Mouse (Mus musculus) liver, adult 2 months (tissue): ENCODE data around the gene Sema6d. TPM values are rescaled to one million over a fixed set of nuclear protein-coding genes. Genes with fewer than 3 reads are reported as not detected.
A peak's percentile ranks its signal among the peaks of the same experiment; 100 is the strongest.

Source experiments
- DNase-seq: peaks from one replicate; pipeline ENCODE4 v3.0.0-alpha.2; 2011; ENCODE audit warnings: low read depth, low spot score; ENCODE audit errors: extremely low read depth
- H3K27ac ChIP-seq: fragments of 200-500 bp; replicated peaks from 2 replicates; pipeline ENCODE4 v1.5.1; 2012; ENCODE audit warnings: low read depth, mild to moderate bottlenecking, control low read depth, inconsistent platforms, low read length; ENCODE audit not compliant: insufficient read depth
- H3K27me3 ChIP-seq: fragments of 200-500 bp; 2 replicates; pipeline ENCODE4 v1.6.1; 2012; ENCODE audit warnings: mild to moderate bottlenecking, moderate library complexity, low read length, inconsistent platforms; ENCODE audit not compliant: control insufficient read depth, insufficient read depth
- H3K36me3 ChIP-seq: fragments of 200-500 bp; 2 replicates; pipeline ENCODE4 v1.6.1; 2012; ENCODE audit warnings: low read length, inconsistent platforms; ENCODE audit not compliant: control insufficient read depth, insufficient read depth
- H3K4me1 ChIP-seq: fragments of 200-500 bp; 2 replicates; pipeline ENCODE4 v1.6.1; 2011; ENCODE audit warnings: low read length; ENCODE audit not compliant: control insufficient read depth, insufficient read depth
- H3K4me3 ChIP-seq: fragments of 200-500 bp; 2 replicates; pipeline ENCODE4 v1.5.1; 2011; ENCODE audit warnings: low read depth, mild to moderate bottlenecking, control low read depth, low read length, moderate library complexity; ENCODE audit not compliant: insufficient read depth
- H3K79me2 ChIP-seq: fragments of 200-500 bp; 2 replicates; pipeline ENCODE4 v1.6.1; 2012; ENCODE audit warnings: inconsistent platforms, mild to moderate bottlenecking, low read length, moderate library complexity; ENCODE audit not compliant: control insufficient read depth, insufficient read depth
- H3K9ac ChIP-seq: fragments of 200-500 bp; 2 replicates; pipeline ENCODE4 v1.6.1; 2012; ENCODE audit warnings: low read depth, mild to moderate bottlenecking, control low read depth, inconsistent platforms, low read length
- CTCF ChIP-seq: fragments of 200-500 bp; IDR thresholded peaks from 2 replicates; pipeline ENCODE4 v1.5.1; 2011; ENCODE audit warnings: low read depth, low read length, control low read depth
- POLR2A ChIP-seq: fragments of 200-500 bp; IDR thresholded peaks from 2 replicates; pipeline ENCODE4 v1.6.1; 2011; ENCODE audit warnings: low read length, control low read depth; ENCODE audit not compliant: insufficient read depth; ENCODE audit errors: extremely low read depth
- WGBS: fragments of 180-500 bp; shearing (Covaris S2); methylation state at CpG from one replicate; pipeline ENCODE4 v1.1.7; 2018; 5-methylcytosine and 5-hydroxymethylcytosine counted together
- polyA plus RNA-seq: library from polyadenylated mRNA; depleted of rRNA; stranded (reverse); fragments of >200 nt; gene quantifications from 2 replicates; pipeline ENCODE4 v1.2.3, GENCODE M21; 2012
- total RNA-seq: library from RNA; depleted of rRNA; stranded (reverse); fragments of >200 nt; gene quantifications from 2 replicates; pipeline ENCODE4 v1.2.3, GENCODE M21; 2014

The Sema6d gene
- total and polyA plus RNA-seq, 2 experiments = 3.9 to 8.5 TPM

DNA sequence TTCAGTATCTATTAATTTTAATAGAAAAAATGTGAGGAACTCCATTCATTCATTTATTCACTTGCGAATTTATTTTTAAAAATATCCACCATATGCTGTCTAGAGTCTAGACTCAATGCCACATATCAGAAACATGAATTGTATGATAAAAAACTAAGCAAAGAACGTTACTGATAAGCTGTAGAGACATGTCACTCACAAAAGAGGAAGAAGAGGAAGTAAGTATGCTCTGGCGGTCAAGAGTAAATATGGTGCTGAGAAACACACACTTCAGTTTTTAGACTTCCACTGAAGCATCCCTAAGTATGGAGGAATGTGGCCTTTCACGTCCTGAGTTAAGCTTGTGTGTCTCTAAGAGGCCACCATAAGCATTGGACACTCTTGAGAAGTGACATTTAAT is 484.0 kb downstream of the Sema6d start:
- Histone ChIP-seq H3K27ac (no peak overlapping the region), H3K4me1 (no peaks in the 10 kb centered on the region; the same call in 1 of the 2 replicates), H3K4me3 (no peak overlapping the region), H3K27me3 (no peaks in the 10 kb centered on the region), H3K79me2 (no peaks in the 10 kb centered on the region), H3K36me3 (no peaks in the 10 kb centered on the region), H3K9ac (no peak overlapping the region)
- WGBS = 64% methylated on average over 4 of the region's 4 CpGs
- TF ChIP-seq POLR2A (no peak), CTCF (no peak)
- DNase-seq = no peak

DNA sequence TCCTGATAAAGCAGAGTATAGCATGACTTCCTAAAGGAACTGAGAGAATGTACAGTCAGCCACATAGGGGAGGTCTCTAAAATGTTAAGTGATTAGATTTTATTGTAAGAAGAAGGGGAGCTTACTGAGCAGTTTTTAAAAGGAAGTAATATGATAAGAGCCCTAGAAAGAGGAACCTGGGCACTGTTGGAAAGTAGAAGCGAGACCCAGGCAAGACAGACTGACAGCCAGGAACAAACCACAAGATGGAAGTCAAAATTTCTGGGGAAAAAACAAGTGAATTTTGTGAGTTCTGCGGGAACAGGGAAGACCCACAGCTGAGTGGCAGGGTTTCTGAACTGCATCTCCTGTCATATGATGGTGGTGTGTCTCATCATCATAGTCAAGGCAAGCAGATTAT is 486.3 kb downstream of the Sema6d start:
- TF ChIP-seq CTCF = no peak
- no peak for TF ChIP-seq POLR2A

GRCm38 (mm10) chr2:124583561-124583960 is 493.8 kb downstream of the Sema6d start:
- WGBS = 71% methylated on average over 7 of the region's 7 CpGs
- Histone ChIP-seq H3K9ac (no peak overlapping the region), H3K79me2 (no peaks in the 10 kb centered on the region), H3K27me3 (no peaks in the 10 kb centered on the region), H3K4me3 (no peak overlapping the region), H3K27ac (no peak overlapping the region), H3K4me1 (no peaks in the 10 kb centered on the region), H3K36me3 (no peaks in the 10 kb centered on the region)
- no peak for DNase-seq
- no peak for TF ChIP-seq POLR2A
- no peak for TF ChIP-seq CTCF

More for the DNA sequence above, 486.3 kb downstream of the Sema6d start:
- Histone ChIP-seq H3K27me3 (no peaks in the 10 kb centered on the region), H3K79me2 (no peaks in the 10 kb centered on the region), H3K36me3 (no peaks in the 10 kb centered on the region), H3K27ac (no peak overlapping the region), H3K4me3 (no peak overlapping the region), H3K9ac (no peak overlapping the region), H3K4me1 (no peaks in the 10 kb centered on the region; the same call in 1 of the 2 replicates)
- DNase-seq = peak; percentile 32
- WGBS = 76% methylated on average over 2 of the region's 2 CpGs

DNA sequence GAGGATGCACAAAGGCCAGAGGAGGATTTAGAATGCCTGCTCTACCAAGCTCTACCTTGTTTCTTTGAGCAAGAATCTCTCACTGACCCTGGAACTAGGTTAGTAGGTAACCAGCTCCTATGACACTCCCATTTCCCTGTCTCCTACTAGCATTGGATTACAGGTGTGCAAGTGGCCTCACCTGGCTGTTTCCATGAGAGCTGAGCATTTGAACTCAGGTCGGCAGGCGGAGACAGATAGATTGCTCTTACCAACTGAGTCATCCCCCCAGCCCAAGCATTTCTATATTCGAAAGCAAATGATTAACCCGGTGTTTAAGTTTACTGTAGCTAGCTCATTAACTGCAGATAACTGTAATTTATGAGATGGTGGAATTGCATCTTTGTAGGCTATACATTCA is 503.0 kb downstream of the Sema6d start:
- TF ChIP-seq CTCF (no peak), POLR2A (no peak)
- DNase-seq = no peak
- 77% methylated on average over 4 of the region's 4 CpGs for WGBS
- no peaks in the 10 kb centered on the region for H3K27me3 ChIP-seq
- no peak overlapping the region for H3K4me3 ChIP-seq
- no peaks in the 10 kb centered on the region for H3K79me2 ChIP-seq
- no peaks in the 10 kb centered on the region for H3K36me3 ChIP-seq
- no peak overlapping the region for H3K9ac ChIP-seq
- H3K27ac ChIP-seq = no peak overlapping the region
- H3K4me1 ChIP-seq = no peaks in the 10 kb centered on the region

DNA sequence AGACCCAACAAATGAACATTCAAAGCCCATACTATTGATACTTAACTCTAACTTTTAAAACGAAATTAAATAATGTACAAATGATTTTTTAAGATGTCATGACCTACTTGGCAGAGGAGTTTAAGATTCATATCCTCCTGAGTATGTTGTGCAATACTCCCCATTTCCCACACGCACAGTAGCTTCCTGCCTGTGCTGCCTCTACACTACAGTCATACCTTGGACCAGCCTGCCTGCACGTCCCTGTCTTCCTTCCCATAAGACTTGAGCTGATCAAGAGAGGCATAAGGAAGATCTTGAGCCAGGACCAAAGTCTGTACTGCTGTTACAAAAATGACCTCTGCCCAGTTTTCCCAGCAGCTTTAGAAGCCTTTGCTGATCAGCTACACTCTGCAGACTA is 509.2 kb downstream of the Sema6d start:
- H3K27me3 ChIP-seq = no peaks in the 10 kb centered on the region

DNA sequence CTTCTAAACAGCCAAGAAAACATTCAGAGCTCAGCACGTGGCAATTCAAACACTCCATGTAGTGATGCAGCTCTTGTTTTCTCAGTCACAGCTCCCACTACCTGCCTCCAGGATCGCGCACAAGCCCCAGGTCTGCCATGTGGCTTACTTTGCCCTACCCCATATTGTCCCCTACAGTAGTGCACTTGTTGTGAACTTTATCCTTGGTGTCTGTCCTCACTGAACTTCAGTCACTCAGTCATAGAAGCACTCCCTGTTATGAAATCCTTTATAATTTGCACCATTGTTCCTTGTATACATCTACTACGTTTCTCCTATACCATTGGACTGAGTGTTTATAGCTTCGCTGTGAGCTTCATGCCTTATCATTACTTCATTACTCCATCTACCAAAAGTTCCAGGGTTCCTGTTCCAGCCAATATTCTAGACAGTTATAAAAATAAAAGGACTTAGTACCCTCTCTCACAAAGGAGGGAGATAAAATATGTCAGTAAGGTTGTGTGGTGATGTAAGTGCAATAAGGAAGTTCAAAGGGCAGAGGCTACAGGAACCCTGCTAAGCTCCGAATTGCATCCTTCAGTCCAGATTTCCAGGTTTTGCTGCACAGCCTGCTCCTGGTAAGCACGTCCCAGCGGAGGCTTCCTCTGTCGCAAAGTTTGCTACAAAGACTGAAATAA is 512.1 kb downstream of the Sema6d start:
- Histone ChIP-seq H3K27ac (no peak overlapping the region), H3K27me3 (no peaks in the 10 kb centered on the region), H3K4me3 (no peak overlapping the region), H3K36me3 (no peaks in the 10 kb centered on the region), H3K79me2 (no peaks in the 10 kb centered on the region), H3K4me1 (no peaks in the 10 kb centered on the region), H3K9ac (no peak overlapping the region)
- DNase-seq = no peak
- no peak for TF ChIP-seq CTCF
- TF ChIP-seq POLR2A = no peak
- 76% methylated on average over 9 of the region's 9 CpGs for WGBS

More for the DNA sequence above, 509.2 kb downstream of the Sema6d start:
- Histone ChIP-seq H3K36me3 (no peaks in the 10 kb centered on the region), H3K4me1 (no peaks in the 10 kb centered on the region), H3K9ac (no peak overlapping the region), H3K27ac (no peak overlapping the region), H3K79me2 (no peaks in the 10 kb centered on the region), H3K4me3 (no peak overlapping the region)
- DNase-seq = no peak
- no peak for TF ChIP-seq POLR2A
- no peak for TF ChIP-seq CTCF
- 51% methylated on average over 3 of the region's 3 CpGs for WGBS
